Mouse (Mus musculus) bone marrow macrophage, adult 2 months (primary cell): ENCODE results near the gene Ccnd2.

Experiments
- CTCF ChIP-seq: IDR thresholded peaks from 2 replicates; pipeline ENCODE4 v1.5.1; 2012; ENCODE audit warnings: low read depth, mild to moderate bottlenecking, low read length, moderate library complexity
- POLR2A ChIP-seq: IDR thresholded peaks from 2 replicates; pipeline ENCODE4 v1.6.1; 2012; ENCODE audit warnings: mild to moderate bottlenecking, low read depth, low read length, borderline replicate concordance

DNA sequence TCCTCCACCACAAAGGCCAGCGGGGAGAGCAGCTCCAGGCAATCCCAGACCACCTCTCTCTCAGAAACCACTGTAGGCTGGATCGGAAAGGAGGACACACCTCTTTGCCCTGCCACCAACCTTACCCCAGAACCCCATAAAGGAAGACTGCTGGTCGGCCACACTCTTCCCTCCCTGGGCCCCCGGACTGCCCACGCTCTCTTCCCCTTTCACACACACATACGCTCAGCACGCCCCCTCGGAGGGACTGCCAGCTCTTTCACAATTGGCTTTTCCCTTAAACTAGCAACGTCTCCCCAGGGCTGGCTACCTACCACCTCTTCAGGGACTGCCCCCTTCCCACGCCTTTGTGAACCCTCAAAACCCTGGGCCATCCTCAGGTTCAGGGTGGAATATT is 8.9 kb downstream of the Ccnd2 start:
- TF ChIP-seq CTCF (no peak), POLR2A (no peak)
